Mouse (Mus musculus) lung, embryonic 14.5 days (tissue): ENCODE data around the gene Ror1. TPM values are rescaled to one million over a fixed set of nuclear protein-coding genes. Genes with fewer than 3 reads are reported as not detected.

Experiments used
- ATAC-seq: fragments of 200-750 bp; cut with Nextera tagmentation; 2 replicates; pipeline ENCODE4 v1.8.0; 2017; ENCODE audit warnings: mild to moderate bottlenecking, moderate TSS enrichment, moderate library complexity; ENCODE audit not compliant: insufficient read depth
- DNase-seq: peaks from one replicate; pipeline ENCODE4 v3.0.0-alpha.2; 2015
- H3K27ac ChIP-seq: fragments of 300-500 bp; sonication (generic); 2 replicates; pipeline ENCODE4 v1.5.1; 2014; ENCODE audit warnings: low read depth, mild to moderate bottlenecking, moderate library complexity
- H3K27me3 ChIP-seq: fragments of 300-500 bp; sonication (generic); 2 replicates; pipeline ENCODE4 v1.6.1; 2014; ENCODE audit warnings: low read length, control low read depth; ENCODE audit not compliant: insufficient read depth
- H3K36me3 ChIP-seq: fragments of 300-500 bp; sonication (generic); 2 replicates; pipeline ENCODE4 v1.6.1; 2014; ENCODE audit warnings: control low read depth; ENCODE audit not compliant: insufficient read depth
- H3K4me1 ChIP-seq: fragments of 300-500 bp; sonication (generic); 2 replicates; pipeline ENCODE4 v1.6.1; 2014; ENCODE audit warnings: antibody characterized with exemption, control low read depth; ENCODE audit not compliant: insufficient read depth
- H3K4me2 ChIP-seq: fragments of 300-500 bp; sonication (generic); 2 replicates; pipeline ENCODE4 v1.6.1; 2014; ENCODE audit warnings: mild to moderate bottlenecking
- H3K4me3 ChIP-seq: fragments of 300-500 bp; sonication (generic); 2 replicates; pipeline ENCODE4 v1.5.1; 2014; ENCODE audit warnings: low read depth, low read length
- H3K9ac ChIP-seq: fragments of 300-500 bp; sonication (generic); 2 replicates; pipeline ENCODE4 v1.6.1; 2014
- H3K9me3 ChIP-seq: fragments of 300-500 bp; sonication (generic); 2 replicates; pipeline ENCODE4 v1.6.1; 2016; ENCODE audit warnings: low read depth, low read length, control low read depth
- CTCF ChIP-seq: IDR thresholded peaks from 2 replicates; pipeline ENCODE4 v1.5.1; 2016; ENCODE audit warnings: antibody characterized with exemption, low read depth
- WGBS: fragments of 180-500 bp; shearing (Covaris S2); extraction: QIAGEN DNeasy Blood & Tissue Kit; methylation state at CpG from one replicate; pipeline ENCODE4 v1.1.7; 2014; 5-methylcytosine and 5-hydroxymethylcytosine counted together
- polyA plus RNA-seq: library from polyadenylated mRNA; unstranded; fragments of >200 nt; fragmentation: Nextera tagmentation; extraction: Ambion mirVana; gene quantifications from 2 replicates; pipeline ENCODE4 v1.2.1, GENCODE M21; 2014

Gene Ror1
- polyA plus RNA-seq, 1 experiment from 2014 or later = 23.8 TPM

DNA sequence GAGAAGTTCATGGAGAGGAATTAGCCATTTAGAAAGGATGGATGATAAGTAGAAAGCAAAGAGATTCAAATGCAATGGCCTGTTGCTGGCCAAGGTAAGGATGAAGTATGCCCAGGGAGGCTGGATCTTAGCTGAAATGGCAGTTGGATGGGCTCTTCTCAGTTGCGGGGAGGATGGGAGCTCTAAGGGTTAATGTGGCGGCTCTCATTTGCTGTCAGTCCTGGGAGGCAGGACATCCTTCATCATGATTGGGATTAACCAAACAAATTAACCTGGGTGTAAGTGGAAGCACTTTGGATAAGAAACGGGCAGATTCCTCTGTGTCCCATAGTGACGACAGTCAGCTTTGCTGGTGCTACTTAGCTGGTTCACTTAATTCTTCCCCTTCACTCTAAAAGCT lies 112.5 kb downstream of the Ror1 start:
- H3K4me3 ChIP-seq = no peak overlapping the region
- DNase-seq = no peak
- ATAC-seq = no peak
- H3K27ac ChIP-seq = no peak overlapping the region
- H3K36me3 ChIP-seq = no peaks in the 10 kb centered on the region
- H3K9me3 ChIP-seq = no peaks in the 10 kb centered on the region
- 42% methylated on average over 4 of the region's 4 CpGs for WGBS
- H3K27me3 ChIP-seq = no peaks in the 10 kb centered on the region
- no peak for TF ChIP-seq CTCF
- no peaks in the 10 kb centered on the region for H3K4me1 ChIP-seq
- no peak overlapping the region for H3K4me2 ChIP-seq
- H3K9ac ChIP-seq = no peak overlapping the region

DNA sequence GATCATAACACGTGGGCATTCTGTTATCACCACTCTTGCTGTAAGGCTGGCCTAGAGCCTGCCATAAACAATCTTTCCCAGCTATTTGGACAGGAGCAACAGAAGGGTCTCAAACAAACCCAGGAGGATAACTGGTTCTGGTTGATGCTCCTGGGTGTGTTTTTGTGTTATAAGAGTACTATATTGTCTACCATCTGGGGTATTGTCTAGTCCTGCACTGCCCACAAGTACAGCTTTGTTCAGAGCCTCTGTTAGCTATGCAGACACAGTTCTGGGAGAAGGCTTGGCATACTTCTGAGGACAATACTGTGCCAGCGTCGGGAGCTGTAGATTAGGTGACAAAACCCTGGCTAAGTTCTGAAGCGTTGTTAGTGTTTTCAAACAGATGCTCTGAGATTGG lies 113.5 kb downstream of the Ror1 start:
- no peaks in the 10 kb centered on the region for H3K36me3 ChIP-seq
- no peak for ATAC-seq
- no peaks in the 10 kb centered on the region for H3K4me1 ChIP-seq
- H3K27ac ChIP-seq = no peak overlapping the region
- no peaks in the 10 kb centered on the region for H3K9me3 ChIP-seq
- H3K4me3 ChIP-seq = no peak overlapping the region
- TF ChIP-seq CTCF = no peak
- no peak overlapping the region for H3K9ac ChIP-seq
- no peaks in the 10 kb centered on the region for H3K27me3 ChIP-seq
- 61% methylated on average over 4 of the region's 4 CpGs for WGBS
- no peak for DNase-seq
- H3K4me2 ChIP-seq = no peak overlapping the region

DNA sequence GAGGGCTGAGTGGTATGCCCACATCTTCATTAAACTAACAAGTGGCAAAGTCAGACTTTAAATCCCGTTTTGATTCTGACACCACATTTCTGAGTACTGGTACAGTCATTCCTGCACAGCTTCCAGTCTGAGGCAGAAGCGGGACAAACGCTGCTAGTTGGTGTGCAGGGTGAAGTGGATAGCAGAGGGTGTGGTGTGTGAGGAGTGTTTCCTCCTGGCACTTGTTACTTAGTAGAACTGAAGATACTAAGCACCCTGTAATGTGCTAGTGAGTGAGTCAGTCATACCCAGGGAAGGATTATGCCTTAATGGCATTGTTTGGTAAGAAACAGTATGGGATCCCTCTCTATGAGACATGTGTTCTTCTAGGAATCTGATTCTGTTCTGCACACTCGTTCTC lies 115.7 kb downstream of the Ror1 start:
- no peak for ATAC-seq
- no peak overlapping the region for H3K4me3 ChIP-seq

DNA sequence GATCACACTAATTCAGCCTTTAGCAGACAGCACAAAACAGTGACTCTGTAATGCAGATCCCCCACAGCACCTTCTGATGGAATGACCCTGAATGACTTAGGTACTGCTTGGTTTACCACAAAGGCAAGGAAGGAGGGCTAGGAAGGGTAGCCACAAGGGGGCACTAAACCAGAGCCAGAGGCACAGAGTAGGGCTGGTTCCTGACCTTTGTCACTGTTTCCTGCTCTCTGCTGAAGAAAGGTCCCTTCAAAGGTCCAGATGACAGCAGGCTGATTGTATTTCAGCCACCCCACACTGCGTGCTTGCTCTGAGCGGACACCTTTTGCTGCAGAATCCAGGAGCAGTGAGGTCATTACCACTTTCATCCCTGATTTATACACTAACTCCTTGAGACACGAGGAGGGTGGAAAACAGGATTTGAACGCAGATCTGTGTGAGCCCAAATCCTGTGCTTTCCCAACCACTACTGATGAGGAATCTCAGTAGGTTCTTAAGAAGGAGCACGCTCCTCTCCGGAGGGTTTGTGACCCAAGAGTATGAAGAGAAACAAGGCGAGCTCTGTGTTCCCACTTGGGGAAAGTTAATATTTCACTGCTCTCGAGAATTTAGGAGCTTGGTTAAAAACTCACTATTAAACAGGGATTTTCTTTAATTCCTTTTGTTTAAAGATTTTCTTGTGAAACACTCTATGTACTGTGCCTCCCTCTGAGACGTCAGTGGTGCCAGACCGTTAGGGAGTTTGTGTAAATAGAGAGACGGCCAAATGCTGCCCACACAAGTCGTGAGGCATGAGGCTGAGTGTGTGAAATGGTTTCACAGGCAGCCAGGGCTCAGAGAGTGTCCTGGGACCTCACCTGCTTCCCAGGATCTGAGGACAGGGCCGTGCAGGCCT lies 119.0 kb downstream of the Ror1 start:
- DNase-seq (peak; percentile 71), ATAC-seq (peak; percentile 43)
- TF ChIP-seq CTCF = peak; percentile 73
- H3K9me3 ChIP-seq = no peaks in the 10 kb centered on the region
- H3K36me3 ChIP-seq = no peaks in the 10 kb centered on the region
- no peak overlapping the region for H3K4me2 ChIP-seq
- H3K9ac ChIP-seq = no peak overlapping the region
- peak overlapping the region; percentile 86 for H3K27ac ChIP-seq
- 32% methylated on average over 13 of the region's 13 CpGs for WGBS
- H3K4me1 ChIP-seq = peaks cover 36% of the 10 kb centered on the region
- no peaks in the 10 kb centered on the region for H3K27me3 ChIP-seq
- no peak overlapping the region for H3K4me3 ChIP-seq

More for the DNA sequence above, 115.7 kb downstream of the Ror1 start:
- peaks cover 7% of the 10 kb centered on the region for H3K4me1 ChIP-seq
- no peaks in the 10 kb centered on the region for H3K36me3 ChIP-seq
- no peaks in the 10 kb centered on the region for H3K27me3 ChIP-seq
- no peak overlapping the region for H3K9ac ChIP-seq
- no peak for TF ChIP-seq CTCF
- peak overlapping the region; percentile 22; the same call in 1 of the 2 replicates for H3K27ac ChIP-seq
- no peak overlapping the region for H3K4me2 ChIP-seq
- WGBS = 56% methylated on average over 4 of the region's 4 CpGs
- H3K9me3 ChIP-seq = no peaks in the 10 kb centered on the region
- peak; percentile 26 for DNase-seq

DNA sequence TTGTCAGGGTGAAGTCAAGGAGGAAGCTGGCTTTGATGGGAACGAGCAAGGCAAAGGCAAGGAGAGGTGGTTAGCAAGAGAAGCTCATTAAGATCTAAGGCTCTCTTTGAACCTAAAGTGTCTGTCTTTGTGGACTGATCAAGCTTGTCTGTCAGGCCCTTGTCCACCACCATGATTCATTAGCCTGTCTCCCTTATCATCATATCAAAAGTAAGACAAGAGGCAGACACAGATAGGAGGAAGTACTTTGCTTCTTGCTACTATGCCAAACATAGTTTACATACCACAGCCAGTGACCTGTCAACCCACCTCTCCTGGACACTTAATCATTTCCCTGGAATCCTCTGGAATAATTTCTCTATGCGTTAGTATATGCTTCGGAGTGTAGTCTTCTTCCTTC lies 121.0 kb downstream of the Ror1 start:
- H3K36me3 ChIP-seq = no peaks in the 10 kb centered on the region
- peak; percentile 33 for DNase-seq
- no peak for ATAC-seq
- H3K27me3 ChIP-seq = no peaks in the 10 kb centered on the region
- H3K4me2 ChIP-seq = no peak overlapping the region
- no peak for TF ChIP-seq CTCF
- peak overlapping the region; percentile 46 for H3K27ac ChIP-seq
- no peak overlapping the region for H3K4me3 ChIP-seq
- H3K9me3 ChIP-seq = no peaks in the 10 kb centered on the region
- peaks cover 36% of the 10 kb centered on the region for H3K4me1 ChIP-seq
- no peak overlapping the region for H3K9ac ChIP-seq
- WGBS = 15% methylated on average over 3 of the region's 3 CpGs

DNA sequence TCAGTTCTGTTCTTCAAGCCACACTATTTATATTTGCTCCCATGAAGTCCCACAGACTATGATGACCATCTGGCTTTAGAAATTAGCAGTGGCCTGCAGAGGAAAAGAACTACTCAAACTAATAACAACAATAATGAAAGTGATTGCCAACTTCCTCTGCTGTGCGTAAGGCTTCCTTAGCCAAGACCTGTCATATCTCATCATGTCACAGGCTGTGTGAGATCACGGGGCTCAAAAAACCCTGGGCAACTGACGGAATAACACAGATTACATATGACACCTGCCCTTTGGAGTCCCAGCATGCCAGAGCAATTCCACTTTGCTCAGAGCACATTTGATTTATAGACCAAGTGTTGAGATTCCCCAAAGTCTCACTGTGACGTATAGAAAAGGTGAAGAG lies 123.4 kb downstream of the Ror1 start:
- Histone ChIP-seq H3K27me3 (no peaks in the 10 kb centered on the region), H3K9me3 (no peaks in the 10 kb centered on the region), H3K36me3 (no peaks in the 10 kb centered on the region), H3K4me2 (no peak overlapping the region), H3K27ac (peak overlapping the region; percentile 52; the same call in 1 of the 2 replicates), H3K4me3 (no peak overlapping the region), H3K4me1 (peaks cover 56% of the 10 kb centered on the region), H3K9ac (no peak overlapping the region)
- WGBS = 35% methylated on average over 4 of the region's 4 CpGs
- ATAC-seq (peak; percentile 47; the same call in 1 of the 2 replicates), DNase-seq (peak; percentile 76)
- no peak for TF ChIP-seq CTCF

DNA sequence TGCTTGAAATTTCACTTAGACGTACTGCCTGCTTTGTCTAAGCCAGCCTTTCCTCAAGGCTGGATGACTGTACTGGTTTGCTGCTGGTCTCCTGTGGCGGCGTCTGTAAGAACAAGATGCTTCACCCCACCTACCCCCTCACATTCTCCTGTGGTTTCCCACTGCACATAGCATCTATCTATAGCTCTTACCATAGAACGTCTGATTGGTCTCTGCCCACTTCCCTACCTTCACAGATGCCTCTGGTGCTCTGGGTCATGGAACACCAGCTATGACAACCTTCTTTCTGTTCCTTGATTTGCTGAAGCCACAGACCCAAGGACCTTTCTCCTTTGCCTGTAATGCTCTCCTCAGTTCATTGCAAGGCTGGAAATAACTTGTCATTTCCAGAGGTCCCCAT lies 124.0 kb downstream of the Ror1 start:
- WGBS = 65% methylated on average over 4 of the region's 4 CpGs
- no peak for DNase-seq

More for the DNA sequence above, 124.0 kb downstream of the Ror1 start:
- Histone ChIP-seq H3K4me1 (peaks cover 53% of the 10 kb centered on the region), H3K27ac (no peak overlapping the region), H3K9me3 (no peaks in the 10 kb centered on the region), H3K27me3 (no peaks in the 10 kb centered on the region), H3K4me3 (no peak overlapping the region), H3K4me2 (no peak overlapping the region), H3K36me3 (no peaks in the 10 kb centered on the region), H3K9ac (no peak overlapping the region)
- no peak for TF ChIP-seq CTCF
- ATAC-seq = no peak
